Mouse (Mus musculus) myocyte (in vitro differentiated cells): ENCODE results near the gene Myo1e.

Experiments
- CEBPB ChIP-seq: IDR thresholded peaks from 2 replicates; pipeline ENCODE4 v1.6.1; 2011; ENCODE audit warnings: mild to moderate bottlenecking, moderate library complexity; ENCODE audit not compliant: poor library complexity, insufficient read depth, severe bottlenecking
- E2F4 ChIP-seq: IDR thresholded peaks from one replicate; pipeline ENCODE4 v1.6.1; 2011; ENCODE audit warnings: mild to moderate bottlenecking, control low read depth, moderate library complexity; ENCODE audit not compliant: insufficient read depth
- MAX ChIP-seq: IDR thresholded peaks from one replicate; pipeline ENCODE4 v1.6.1; 2011; ENCODE audit warnings: low read depth, mild to moderate bottlenecking, control low read depth
- MYOD1 ChIP-seq, 3 experiments: IDR thresholded peaks; one replicate each; pipeline ENCODE4 v1.6.1; 2011; ENCODE audit warnings: control low read depth in 2 of 3, low read depth in 2 of 3, mild to moderate bottlenecking in 2 of 3, moderate library complexity in 1 of 3; ENCODE audit not compliant: insufficient read length in 2 of 3, control insufficient read depth in 1 of 3
- MYOG ChIP-seq, 3 experiments: IDR thresholded peaks; one replicate each; pipeline ENCODE4 v1.6.1; 2011; ENCODE audit warnings: control low read depth in 2 of 3, low read depth in 2 of 3, mild to moderate bottlenecking in 2 of 3; ENCODE audit not compliant: insufficient read length in 2 of 3, control insufficient read depth in 1 of 3, insufficient read depth in 1 of 3
- POLR2A ChIP-seq: IDR thresholded peaks from one replicate; pipeline ENCODE4 v1.6.1; 2011; ENCODE audit warnings: low read depth, mild to moderate bottlenecking, control low read depth, moderate library complexity; ENCODE audit not compliant: insufficient read length
- POLR2AphosphoS2 ChIP-seq: IDR thresholded peaks from one replicate; pipeline ENCODE4 v1.6.1; 2011; ENCODE audit warnings: low read depth, control low read depth; ENCODE audit not compliant: insufficient read length
- REST ChIP-seq: IDR thresholded peaks from one replicate; pipeline ENCODE4 v1.6.1; 2011; ENCODE audit warnings: mild to moderate bottlenecking, control low read depth, moderate library complexity; ENCODE audit not compliant: insufficient read depth, insufficient read length
- SRF ChIP-seq: IDR thresholded peaks from one replicate; pipeline ENCODE4 v1.6.1; 2011; ENCODE audit warnings: low read depth; ENCODE audit not compliant: control insufficient read depth, insufficient read length
- TCF12 ChIP-seq: IDR thresholded peaks from one replicate; pipeline ENCODE4 v1.6.1; 2011; ENCODE audit warnings: mild to moderate bottlenecking, control low read depth; ENCODE audit not compliant: poor library complexity, insufficient read depth, severe bottlenecking
- TCF3 ChIP-seq: IDR thresholded peaks from one replicate; pipeline ENCODE4 v1.6.1; 2011; ENCODE audit warnings: low read depth, control low read depth; ENCODE audit not compliant: insufficient read length
- USF1 ChIP-seq: IDR thresholded peaks from one replicate; pipeline ENCODE4 v1.6.1; 2011; ENCODE audit warnings: low read depth, mild to moderate bottlenecking, control low read depth, moderate library complexity

DNA sequence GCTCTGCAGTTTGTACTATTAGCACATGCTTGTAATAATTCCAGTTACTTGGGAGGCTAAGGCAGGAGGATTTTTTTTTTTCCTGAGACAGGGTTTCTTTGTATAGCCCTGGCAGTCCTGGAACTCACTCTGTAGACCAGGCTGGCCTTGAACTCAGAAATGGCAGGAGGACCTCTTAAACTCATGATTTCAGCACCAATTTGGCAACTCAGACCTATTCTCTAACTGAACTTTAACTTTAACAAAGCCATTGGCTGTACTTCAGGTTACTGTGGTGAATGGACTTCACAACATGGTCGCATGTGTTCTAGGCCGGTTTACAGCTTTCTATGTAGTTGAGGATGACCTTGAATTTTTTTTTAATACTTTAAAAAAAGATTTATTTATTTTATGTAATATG, 215.5 kb downstream of the Myo1e start:
- TF ChIP-seq MAX (no peak), SRF (no peak), POLR2A (no peak), USF1 (no peak), MYOG (IDR thresholded peaks at IDR 0.05; ENCODE audit: control insufficient read depth in 1 of 3, insufficient read depth in 1 of 3, insufficient read length in 2 of 3, low read depth in 2 of 3) (no peak), CEBPB (no peak), TCF12 (no peak), E2F4 (no peak), TCF3 (no peak), POLR2AphosphoS2 (no peak), MYOD1 (IDR thresholded peaks at IDR 0.05; ENCODE audit: control insufficient read depth in 1 of 3, insufficient read length in 2 of 3, low read depth in 2 of 3) (no peak), REST (no peak)
